Mouse (Mus musculus) MEL (cell line): ENCODE measurements around the gene Schip1. TPM values are rescaled to one million over a fixed set of nuclear protein-coding genes. Genes with fewer than 3 reads are reported as not detected.

ENCODE experiments used
- DNase-seq: peaks from one replicate; pipeline ENCODE4 v3.0.0; 2011; ENCODE audit warnings: low read depth, low spot score
- H3K27ac ChIP-seq: 2 replicates; pipeline ENCODE4 v1.5.1; 2012; ENCODE audit warnings: low read depth, mild to moderate bottlenecking, control low read depth, low read length, moderate library complexity; ENCODE audit not compliant: control insufficient read depth
- H3K27me3 ChIP-seq, 2 experiments: fragments of 150-350 bp in 1 of 2; sonication (generic) in 1 of 2; 2 replicates each; pipeline ENCODE4 v1.6.1; 2012; ENCODE audit warnings: low read length in 2 of 2, mild to moderate bottlenecking in 2 of 2, improper control_type of control experiment in 1 of 2, moderate library complexity in 1 of 2; ENCODE audit not compliant: insufficient read depth in 2 of 2, control insufficient read depth in 1 of 2
- H3K36me3 ChIP-seq, 2 experiments: 2 replicates each; pipeline ENCODE4 v1.6.1; 2012 to 2014; ENCODE audit warnings: low read length in 2 of 2, improper control_type of control experiment in 1 of 2, inconsistent platforms in 1 of 2, mild to moderate bottlenecking in 1 of 2; ENCODE audit not compliant: insufficient read depth in 2 of 2, control insufficient read depth in 1 of 2
- H3K4me1 ChIP-seq, 2 experiments: fragments of 150-350 bp in 1 of 2; sonication (generic) in 1 of 2; 2 replicates each; pipeline ENCODE4 v1.6.1; 2012; ENCODE audit warnings: low read length in 2 of 2, improper control_type of control experiment in 1 of 2, mild to moderate bottlenecking in 1 of 2; ENCODE audit not compliant: insufficient read depth in 2 of 2, control insufficient read depth in 1 of 2
- H3K4me3 ChIP-seq, 2 experiments: fragments of 150-350 bp in 1 of 2; sonication (generic) in 1 of 2; 2 replicates each; pipeline ENCODE4 v1.5.1; 2012; ENCODE audit warnings: low read depth in 2 of 2, low read length in 2 of 2, mild to moderate bottlenecking in 2 of 2, moderate library complexity in 2 of 2, control low read depth in 1 of 2, improper control_type of control experiment in 1 of 2; ENCODE audit not compliant: control insufficient read depth in 1 of 2, insufficient read depth in 1 of 2
- H3K79me2 ChIP-seq: 2 replicates; pipeline ENCODE4 v1.6.1; 2012; ENCODE audit warnings: mild to moderate bottlenecking, low read length, moderate library complexity; ENCODE audit not compliant: control insufficient read depth, poor library complexity, insufficient read depth
- H3K9ac ChIP-seq: 2 replicates; pipeline ENCODE4 v1.6.1; 2012; ENCODE audit warnings: low read depth, mild to moderate bottlenecking, control low read depth, low read length, moderate library complexity; ENCODE audit not compliant: control insufficient read depth, poor library complexity, severe bottlenecking
- H3K9me3 ChIP-seq: fragments of 150-350 bp; sonication (generic); replicated peaks from 2 replicates; pipeline ENCODE4 v1.6.1; 2012; ENCODE audit warnings: mild to moderate bottlenecking, low read length, improper control_type of control experiment, moderate library complexity; ENCODE audit not compliant: insufficient read depth
- BHLHE40 ChIP-seq: IDR thresholded peaks from 2 replicates; pipeline ENCODE4 v1.6.1; 2012; ENCODE audit warnings: low read depth, mild to moderate bottlenecking, inconsistent platforms, low read length, improper control_type of control experiment, borderline replicate concordance
- CHD1 ChIP-seq: IDR thresholded peaks from 2 replicates; pipeline ENCODE4 v1.6.1; 2012; ENCODE audit warnings: low read depth, mild to moderate bottlenecking, inconsistent platforms, low read length, improper control_type of control experiment
- ELF1 ChIP-seq: IDR thresholded peaks from 2 replicates; pipeline ENCODE4 v1.6.1; 2014; ENCODE audit warnings: low read depth, mild to moderate bottlenecking, inconsistent platforms, low read length, improper control_type of control experiment, moderate library complexity
- ETS1 ChIP-seq: IDR thresholded peaks from 2 replicates; pipeline ENCODE4 v1.6.1; 2012; ENCODE audit warnings: low read depth, mild to moderate bottlenecking, inconsistent platforms, low read length, improper control_type of control experiment, moderate library complexity
- GABPA ChIP-seq: IDR thresholded peaks from 2 replicates; pipeline ENCODE4 v1.6.1; 2012; ENCODE audit warnings: low read depth, mild to moderate bottlenecking, inconsistent platforms, low read length, improper control_type of control experiment, moderate library complexity
- HCFC1 ChIP-seq: IDR thresholded peaks from 2 replicates; pipeline ENCODE4 v1.6.1; 2012; ENCODE audit warnings: low read depth, mild to moderate bottlenecking, inconsistent platforms, low read length, improper control_type of control experiment, moderate library complexity
- MAFK ChIP-seq: IDR thresholded peaks from 2 replicates; pipeline ENCODE4 v1.6.1; 2011; ENCODE audit warnings: low read depth, mild to moderate bottlenecking, low read length, improper control_type of control experiment, borderline replicate concordance
- MAX ChIP-seq: IDR thresholded peaks from 2 replicates; pipeline ENCODE4 v1.6.1; 2011; ENCODE audit warnings: low read length, improper control_type of control experiment
- MAZ ChIP-seq: IDR thresholded peaks from 2 replicates; pipeline ENCODE4 v1.6.1; 2012; ENCODE audit warnings: low read depth, mild to moderate bottlenecking, inconsistent platforms, low read length, improper control_type of control experiment
- MEF2A ChIP-seq: IDR thresholded peaks from 2 replicates; pipeline ENCODE4 v1.6.1; 2014; ENCODE audit warnings: low read depth, mild to moderate bottlenecking, inconsistent platforms, low read length, improper control_type of control experiment; ENCODE audit not compliant: poor library complexity, insufficient replicate concordance, severe bottlenecking; ENCODE audit errors: extremely low read depth
- MXI1 ChIP-seq: IDR thresholded peaks from 2 replicates; pipeline ENCODE4 v1.6.1; 2011; ENCODE audit warnings: mild to moderate bottlenecking, low read depth, low read length, improper control_type of control experiment
- MYB ChIP-seq: IDR thresholded peaks from 2 replicates; pipeline ENCODE4 v1.6.1; 2011; ENCODE audit warnings: mild to moderate bottlenecking, low read depth, low read length, improper control_type of control experiment
- MYC ChIP-seq: IDR thresholded peaks from 2 replicates; pipeline ENCODE4 v1.6.1; 2011; ENCODE audit warnings: low read depth, mild to moderate bottlenecking, low read length, improper control_type of control experiment, moderate library complexity
- NELFE ChIP-seq: IDR thresholded peaks from 2 replicates; pipeline ENCODE4 v1.6.1; 2011; ENCODE audit warnings: low read depth, low read length, improper control_type of control experiment
- NRF1 ChIP-seq: IDR thresholded peaks from 2 replicates; pipeline ENCODE4 v1.6.1; 2014; ENCODE audit warnings: low read depth, mild to moderate bottlenecking, inconsistent platforms, low read length, improper control_type of control experiment, moderate library complexity; ENCODE audit not compliant: poor library complexity, insufficient read depth, severe bottlenecking
- POLR2A ChIP-seq, 2 experiments: IDR thresholded peaks; 2 replicates each; pipeline ENCODE4 v1.6.1; 2011 to 2012; ENCODE audit warnings: low read length in 2 of 2, mild to moderate bottlenecking in 2 of 2, control low read depth in 1 of 2, improper control_type of control experiment in 1 of 2, low read depth in 1 of 2, moderate library complexity in 1 of 2; ENCODE audit not compliant: control insufficient read depth in 1 of 2, insufficient read depth in 1 of 2, poor library complexity in 1 of 2
- POLR2AphosphoS2 ChIP-seq: IDR thresholded peaks from 2 replicates; pipeline ENCODE4 v1.6.1; 2011; ENCODE audit warnings: low read length, improper control_type of control experiment
- POLR2AphosphoS5 ChIP-seq: IDR thresholded peaks from 2 replicates; pipeline ENCODE4 v1.6.1; 2012; ENCODE audit warnings: low read depth, borderline replicate concordance, mild to moderate bottlenecking, inconsistent platforms, low read length, moderate library complexity, mixed read lengths
- RAD21 ChIP-seq: IDR thresholded peaks from 2 replicates; pipeline ENCODE4 v1.6.1; 2011; ENCODE audit warnings: mild to moderate bottlenecking, low read depth, low read length, improper control_type of control experiment
- RCOR1 ChIP-seq: IDR thresholded peaks from 2 replicates; pipeline ENCODE4 v1.6.1; 2012; ENCODE audit warnings: low read depth, mild to moderate bottlenecking, inconsistent platforms, low read length, improper control_type of control experiment
- SMC3 ChIP-seq: IDR thresholded peaks from 2 replicates; pipeline ENCODE4 v1.6.1; 2011; ENCODE audit warnings: low read depth, low read length, improper control_type of control experiment
- TAL1 ChIP-seq: IDR thresholded peaks from 2 replicates; pipeline ENCODE4 v1.6.1; 2012; ENCODE audit warnings: mild to moderate bottlenecking, inconsistent platforms, low read length, moderate library complexity, mixed read lengths
- TBP ChIP-seq: IDR thresholded peaks from 2 replicates; pipeline ENCODE4 v1.8.0; 2011; ENCODE audit warnings: low read depth, low read length, improper control_type of control experiment
- TCF12 ChIP-seq: IDR thresholded peaks from 2 replicates; pipeline ENCODE4 v1.6.1; 2014; ENCODE audit warnings: low read depth, mild to moderate bottlenecking, inconsistent platforms, low read length, improper control_type of control experiment, moderate library complexity
- UBTF ChIP-seq: IDR thresholded peaks from 2 replicates; pipeline ENCODE4 v1.6.1; 2012; ENCODE audit warnings: low read depth, mild to moderate bottlenecking, inconsistent platforms, low read length, improper control_type of control experiment, moderate library complexity, borderline replicate concordance; ENCODE audit not compliant: insufficient read depth
- ZC3H11A ChIP-seq: IDR thresholded peaks from 2 replicates; pipeline ENCODE4 v1.6.1; 2012; ENCODE audit warnings: low read depth, mild to moderate bottlenecking, inconsistent platforms, low read length, improper control_type of control experiment
- ZNF384 ChIP-seq: IDR thresholded peaks from 2 replicates; pipeline ENCODE4 v1.6.1; 2012; ENCODE audit warnings: low read depth, mild to moderate bottlenecking, inconsistent platforms, low read length, improper control_type of control experiment
- polyA plus RNA-seq, 2 experiments: library from polyadenylated mRNA; stranded (reverse) in 1 of 2; unstranded in 1 of 2; fragments of >175 nt in 1 of 2; fragments of >200 nt in 1 of 2; gene quantifications; 2 replicates each; pipeline versions ENCODE4 v1.2.1 to v1.2.4; 2012; ENCODE audit warnings: low replicate concordance in 2 of 2, low read depth in 1 of 2; ENCODE audit not compliant: insufficient read length in 2 of 2, insufficient read depth in 1 of 2, missing spikeins in 1 of 2
- total RNA-seq: library from RNA; depleted of rRNA; stranded (reverse); fragments of 300-350 nt; gene quantifications from 2 replicates; pipeline ENCODE4 v1.2.3, GENCODE M21; 2012

The Schip1 gene
- total and polyA plus RNA-seq, 3 experiments = 10.1 to 12.4 TPM; not detected in 1

DNA sequence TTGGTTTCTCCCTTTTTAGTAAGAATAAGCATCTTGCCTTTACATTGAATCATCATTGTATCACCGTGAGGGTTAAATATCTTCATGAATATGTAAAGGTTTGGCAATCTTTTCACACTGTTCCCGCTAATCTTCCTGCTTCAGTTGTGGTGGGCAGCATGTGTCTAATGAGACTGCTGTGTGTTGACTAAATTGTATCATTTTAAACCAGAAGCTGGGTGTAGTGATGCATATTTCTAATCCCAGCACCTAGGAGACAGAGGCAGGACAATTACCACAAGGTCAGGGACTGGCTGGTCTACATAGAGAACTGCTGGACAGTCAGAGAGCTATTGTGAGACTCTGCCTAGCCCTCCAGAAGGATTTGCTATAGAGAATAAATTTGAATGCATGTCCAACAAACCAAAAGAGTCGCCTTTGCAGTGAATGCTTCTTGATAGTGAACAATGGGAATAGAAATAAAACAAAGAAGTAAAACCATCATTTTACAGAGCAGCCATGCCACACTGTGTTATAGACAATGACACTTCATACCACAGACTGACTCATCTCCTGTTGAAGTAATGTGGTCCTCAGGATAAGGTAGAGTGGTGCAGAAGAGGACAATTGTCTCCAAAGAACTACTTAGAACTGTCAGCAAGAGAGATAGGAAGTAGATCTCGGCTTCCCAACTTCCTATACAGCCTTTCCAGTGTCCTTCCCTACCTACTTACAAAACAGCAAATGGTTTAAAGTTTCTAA, 137.7 kb downstream of the Schip1 start:
- Histone ChIP-seq H3K27ac (no peak overlapping the region), H3K79me2 (no peaks in the 10 kb centered on the region), H3K9me3 (no peaks in the 10 kb centered on the region), H3K9ac (no peak overlapping the region), H3K4me1 (no peaks in the 10 kb centered on the region), H3K36me3 (no peaks in the 10 kb centered on the region), H3K4me3 (no peak overlapping the region), H3K27me3 (no peaks in the 10 kb centered on the region)
- TF ChIP-seq MXI1 (no peak), NELFE (no peak), GABPA (no peak), TBP (no peak), UBTF (no peak), MAX (no peak), TCF12 (no peak), RCOR1 (no peak), ZNF384 (no peak), MAZ (no peak), POLR2A (IDR thresholded peaks at IDR 0.05; ENCODE audit: control insufficient read depth in 1 of 2, insufficient read depth in 1 of 2, low read depth in 1 of 2, low read length in 2 of 2, poor library complexity in 1 of 2) (no peak), ZC3H11A (no peak), SMC3 (no peak), MYC (no peak), TAL1 (no peak), RAD21 (no peak), MAFK (no peak), HCFC1 (no peak), POLR2AphosphoS2 (no peak), NRF1 (no peak)
- no peak for DNase-seq

GRCm38 (mm10) chr3:68203934-68204467, 139.4 kb downstream of the Schip1 start:
- DNase-seq = no peak
- H3K79me2 ChIP-seq = no peaks in the 10 kb centered on the region
- no peaks in the 10 kb centered on the region for H3K4me1 ChIP-seq
- TF ChIP-seq SMC3 = no peak
- TF ChIP-seq HCFC1 = no peak
- TF ChIP-seq POLR2AphosphoS5 = no peak
- TF ChIP-seq ELF1 = no peak
- TF ChIP-seq ETS1 = no peak
- no peak for TF ChIP-seq POLR2A (IDR thresholded peaks at IDR 0.05; ENCODE audit: control insufficient read depth in 1 of 2, insufficient read depth in 1 of 2, low read depth in 1 of 2, low read length in 2 of 2, poor library complexity in 1 of 2)
- no peak for TF ChIP-seq RAD21
- TF ChIP-seq NRF1 = no peak
- TF ChIP-seq MEF2A = no peak
- TF ChIP-seq MYB = no peak
- TF ChIP-seq RCOR1 = no peak
- no peak for TF ChIP-seq CHD1
- TF ChIP-seq TAL1 = no peak
- TF ChIP-seq BHLHE40 = no peak
- TF ChIP-seq MAFK = no peak
- H3K27me3 ChIP-seq = no peaks in the 10 kb centered on the region
- H3K9me3 ChIP-seq = no peaks in the 10 kb centered on the region
- H3K36me3 ChIP-seq = no peaks in the 10 kb centered on the region
- H3K4me3 ChIP-seq = no peak overlapping the region
- no peak overlapping the region for H3K9ac ChIP-seq
- no peak overlapping the region for H3K27ac ChIP-seq
